Mouse (Mus musculus) adrenal gland, postnatal 25 days (tissue): ENCODE measurements around the gene Ramp1. TPM values are rescaled to one million over a fixed set of nuclear protein-coding genes. Genes with fewer than 3 reads are reported as not detected.
A peak's percentile ranks its signal among the peaks of the same experiment; 100 is the strongest.

Experiments
- DNase-seq: peaks from one replicate; pipeline ENCODE4 v3.0.0; 2021; ENCODE audit warnings: mixed read lengths
- total RNA-seq: library from RNA; stranded (reverse); gene quantifications from 2 replicates; pipeline ENCODE4 v1.2.3, GENCODE M21; 2021

Ramp1 gene
- total RNA-seq, 1 experiment from 2014 or later: 8.1 TPM

- no peak for DNase-seq
Observed at GRCm38 (mm10) chr1:91239800-91240199, 60.2 kb downstream of the Ramp1 start.

- peak; percentile 29 for DNase-seq
Observed at GRCm38 (mm10) chr1:91240685-91241084, 61.1 kb downstream of the Ramp1 start.

- DNase-seq: no peak
Observed at GRCm38 (mm10) chr1:91241249-91241648, 61.6 kb downstream of the Ramp1 start.

- DNase-seq: no peak
Observed at GRCm38 (mm10) chr1:91248242-91248641, 68.6 kb downstream of the Ramp1 start.

- DNase-seq: no peak
Observed at GRCm38 (mm10) chr1:91248970-91249369, 69.3 kb downstream of the Ramp1 start.

GRCm38 (mm10) chr1:91249564-91250414, 70.2 kb downstream of the Ramp1 start, which contains the start of gene Ube2f:
Gene Ube2f (plus strand): TSS chr1:91250304.
- DNase-seq: peak; percentile 89

GRCm38 (mm10) chr1:91250415-91251147, 71.0 kb downstream of the Ramp1 start:
- DNase-seq: peak; percentile 50

- DNase-seq: no peak
Observed at GRCm38 (mm10) chr1:91251148-91251650, 71.6 kb downstream of the Ramp1 start.

GRCm38 (mm10) chr1:91251927-91252326, 72.3 kb downstream of the Ramp1 start:
- no peak for DNase-seq

- no peak for DNase-seq
Observed at GRCm38 (mm10) chr1:91257918-91258317, 78.3 kb downstream of the Ramp1 start.

GRCm38 (mm10) chr1:91259794-91260193, 80.2 kb downstream of the Ramp1 start:
- no peak for DNase-seq

GRCm38 (mm10) chr1:91262508-91262907, 82.9 kb downstream of the Ramp1 start:
- no peak for DNase-seq

GRCm38 (mm10) chr1:91272260-91272659, 92.6 kb downstream of the Ramp1 start:
- no peak for DNase-seq

Other genes with a start within 250 kb of the Ramp1 start
- not detected in 2 replicates for gene Prlh, start 226.7 kb upstream of the Ramp1 start, total RNA-seq
- not detected in 2 replicates for gene Rab17, start 210.2 kb upstream of the Ramp1 start, total RNA-seq
- 67.6 and 69.4 TPM in 2 replicates for gene Lrrfip1, start 181.1 kb upstream of the Ramp1 start, total RNA-seq
- gene Rbm44, start 34.7 kb upstream of the Ramp1 start, total RNA-seq: 0.36 TPM in 1 of 2 replicates, not detected in the other
- gene Ube2f, start 70.5 kb downstream of the Ramp1 start, total RNA-seq: 71.1 and 79.9 TPM in 2 replicates
- 16.2 and 18.4 TPM in 2 replicates for gene Scly, start 118.5 kb downstream of the Ramp1 start, total RNA-seq
- not detected in 2 replicates for gene Espnl, start 142.3 kb downstream of the Ramp1 start, total RNA-seq
- 0.46 and 0.48 TPM in 2 replicates for gene Klhl30, start 171.2 kb downstream of the Ramp1 start, total RNA-seq
- 2.7 and 5.9 TPM in 2 replicates for gene Erfe, start 186.6 kb downstream of the Ramp1 start, total RNA-seq
- 108 and 115 TPM in 2 replicates for gene Ilkap, start 219.0 kb downstream of the Ramp1 start, total RNA-seq
- 160 and 211 TPM in 2 replicates for gene Hes6, start 234.2 kb downstream of the Ramp1 start, total RNA-seq